Mouse (Mus musculus): ENCODE data around the gene Olfr101. TPM values are rescaled to one million over a fixed set of nuclear protein-coding genes. Genes with fewer than 3 reads are reported as not detected.

The Olfr101 gene
- total RNA-seq (2021) = not detected
- long read RNA-seq, experiment 1 = 0 reads
- long read RNA-seq, experiment 2 = 0 reads

DNA sequence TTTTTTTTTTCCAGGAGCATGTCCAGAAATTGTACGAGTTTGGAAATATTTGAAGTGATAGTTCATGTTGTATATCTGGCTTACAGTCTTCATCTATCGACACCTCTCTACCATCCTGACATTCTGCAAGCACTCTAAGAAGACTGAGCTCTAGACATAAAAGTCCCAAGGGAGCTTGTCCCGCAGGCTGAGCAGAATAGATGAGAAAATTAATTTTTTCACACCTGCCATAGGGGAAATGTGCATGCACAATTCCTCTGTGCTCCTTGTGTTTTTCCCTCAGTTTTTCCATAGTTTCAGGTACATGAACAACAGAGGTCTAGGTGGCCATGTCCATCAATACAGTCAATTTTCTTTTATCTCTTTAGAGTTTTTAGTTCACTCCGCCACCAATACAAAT lies at the start of gene Olfr101:
Gene Olfr101 (minus strand): TSS at position 101 of the 400 bp plus-strand sequence.
- no peak for DNase-seq

DNA sequence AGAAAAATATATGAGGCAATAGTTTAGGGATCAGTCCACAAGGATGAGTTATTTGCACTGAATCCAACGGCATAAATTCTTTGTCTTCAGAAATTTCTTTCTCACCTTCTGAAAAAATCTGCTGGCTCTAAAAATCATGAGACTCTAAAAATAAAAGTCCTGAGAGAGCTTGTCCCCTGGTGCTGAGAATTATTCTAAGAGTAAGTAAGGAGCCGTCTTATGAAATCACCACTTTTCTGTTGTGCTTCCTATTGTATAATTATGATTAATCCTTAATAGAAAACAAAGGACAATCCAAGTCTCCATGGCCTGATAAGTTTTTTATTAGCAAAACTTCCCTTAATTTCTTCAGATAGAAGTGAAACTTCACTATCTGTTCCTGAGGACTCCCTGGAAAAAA lies 35.5 kb upstream of the Olfr101 start, which contains the start of gene Olfr103:
Gene Olfr103 (minus strand): TSS at position 101 of the 400 bp plus-strand sequence.
- no peak for DNase-seq

DNA sequence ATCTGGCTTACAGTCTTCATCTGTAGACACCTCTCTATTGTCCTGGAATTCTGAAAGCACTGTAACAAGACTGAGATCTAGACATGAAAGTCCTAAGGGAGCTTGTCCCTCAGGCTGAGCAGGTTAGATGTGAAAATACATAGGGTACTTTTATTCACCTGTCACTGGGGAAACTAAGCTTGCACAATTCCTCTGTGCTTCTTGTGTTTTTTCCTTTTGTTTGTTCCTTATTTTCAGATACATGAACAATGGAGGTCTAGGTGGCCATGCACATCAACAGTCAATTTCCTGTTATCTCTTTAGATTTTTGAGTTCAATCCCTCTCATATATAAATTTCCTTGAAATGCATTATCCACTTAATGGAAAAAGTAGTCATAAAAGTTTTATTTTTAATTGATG lies 12.8 kb upstream of the Olfr101 start, which contains the start of gene Olfr102:
Gene Olfr102 (minus strand): TSS at position 101 of the 400 bp plus-strand sequence.
- DNase-seq = no peak

DNA sequence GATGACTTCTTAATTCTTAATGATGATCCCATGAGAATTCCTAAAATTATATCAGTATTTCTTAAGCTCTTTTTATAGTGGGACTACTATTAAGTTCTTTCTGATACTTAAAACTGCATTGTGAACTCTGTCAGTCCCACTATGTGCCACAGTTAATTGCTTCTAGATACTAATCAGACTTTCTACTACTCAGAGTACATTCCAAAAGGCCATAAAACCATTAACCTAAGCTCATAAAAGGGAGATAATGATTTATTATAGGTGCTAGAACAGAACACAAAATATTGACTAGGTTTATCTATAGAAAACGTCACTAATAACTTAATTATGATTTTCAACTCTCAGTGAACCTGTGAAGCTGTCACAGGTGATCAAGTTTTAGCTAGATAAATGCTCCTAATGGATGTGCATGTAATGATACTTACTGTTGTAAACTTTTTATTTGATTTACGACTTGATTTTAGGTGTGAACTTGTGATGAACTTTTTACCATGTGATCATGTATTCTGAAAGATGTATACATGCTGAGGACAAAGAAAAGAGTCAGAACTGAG lies 6.1 kb upstream of the Olfr101 start:
- DNase-seq = no peak

DNA sequence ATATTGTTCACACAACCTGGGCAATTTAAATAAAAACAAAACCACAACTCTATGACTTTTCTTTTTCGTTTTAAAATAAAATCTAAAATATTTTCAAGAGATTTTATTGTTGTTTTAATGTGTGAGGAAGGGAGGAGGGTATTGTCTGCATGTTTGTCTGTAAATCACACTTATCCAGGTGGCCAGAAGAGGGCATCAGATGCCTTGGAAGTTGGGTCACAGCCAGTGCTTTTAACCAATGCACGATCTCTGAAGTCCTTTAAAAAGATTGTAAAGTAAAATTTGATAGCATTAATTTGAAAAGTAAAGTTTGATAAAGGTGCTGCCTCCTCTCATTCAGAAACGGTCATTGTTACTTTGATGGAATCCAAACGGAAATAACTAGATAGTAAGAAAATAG lies 4.4 kb upstream of the Olfr101 start:
- no peak for DNase-seq

DNA sequence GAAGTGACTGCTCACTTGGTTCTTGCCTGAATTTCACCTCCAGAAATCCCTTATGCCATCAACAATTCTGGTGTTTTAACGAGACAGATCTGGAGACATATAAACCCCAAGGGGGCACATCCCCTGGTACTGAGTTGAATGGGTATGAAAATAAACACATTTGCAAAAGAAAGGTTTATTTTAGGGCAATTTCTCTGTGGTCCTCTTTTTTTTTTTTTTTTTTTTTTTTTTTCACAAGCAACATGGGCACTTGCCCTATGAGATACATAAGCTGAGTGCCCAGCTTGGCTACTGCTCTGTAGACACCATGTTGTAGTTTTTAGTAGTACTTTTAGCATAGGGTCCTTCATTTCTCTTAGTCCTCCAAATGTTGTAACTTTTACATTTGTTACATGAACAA lies 20.8 kb downstream of the Olfr101 start, which contains the start of gene Olfr99:
Gene Olfr99 (minus strand): TSS at position 101 of the 400 bp plus-strand sequence.
- DNase-seq = no peak

DNA sequence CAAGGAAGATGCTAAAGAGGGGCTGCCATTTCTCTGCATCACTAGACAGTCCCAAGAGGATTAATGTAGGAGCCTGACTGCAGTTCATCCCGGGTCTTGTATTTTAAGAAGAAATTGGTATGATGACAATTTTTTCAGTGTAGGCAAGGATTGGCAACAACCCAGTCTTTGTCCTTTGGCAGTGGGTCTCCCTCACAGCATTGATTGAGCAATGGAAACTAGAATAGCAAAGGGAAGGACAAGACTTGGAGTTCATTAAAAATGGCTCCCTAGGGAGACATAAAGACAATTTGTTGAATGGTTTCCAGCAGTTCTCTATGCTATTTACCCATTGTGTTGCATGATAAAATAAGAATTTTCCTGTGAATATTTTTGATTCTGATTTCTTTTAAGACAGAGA lies 23.8 kb downstream of the Olfr101 start:
- DNase-seq = no peak

DNA sequence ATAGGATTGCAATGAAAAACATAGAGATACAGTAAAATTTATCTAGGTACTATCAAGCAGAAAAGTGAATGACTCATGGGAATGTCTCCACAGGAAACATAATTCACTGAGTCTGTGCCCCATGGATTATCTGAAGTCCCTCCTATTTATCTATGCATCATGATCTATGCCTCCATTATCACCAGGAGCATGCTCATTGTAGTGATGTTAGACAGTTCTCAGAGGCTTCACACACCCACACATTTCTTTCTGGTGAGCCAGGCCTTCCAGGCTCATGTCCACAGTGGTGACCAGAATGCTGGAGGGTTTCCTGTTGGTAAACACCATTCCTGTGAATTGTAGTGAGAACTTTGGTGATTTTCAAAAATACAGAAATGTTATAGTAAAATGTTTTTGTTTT lies 27.5 kb downstream of the Olfr101 start:
- DNase-seq = no peak

DNA sequence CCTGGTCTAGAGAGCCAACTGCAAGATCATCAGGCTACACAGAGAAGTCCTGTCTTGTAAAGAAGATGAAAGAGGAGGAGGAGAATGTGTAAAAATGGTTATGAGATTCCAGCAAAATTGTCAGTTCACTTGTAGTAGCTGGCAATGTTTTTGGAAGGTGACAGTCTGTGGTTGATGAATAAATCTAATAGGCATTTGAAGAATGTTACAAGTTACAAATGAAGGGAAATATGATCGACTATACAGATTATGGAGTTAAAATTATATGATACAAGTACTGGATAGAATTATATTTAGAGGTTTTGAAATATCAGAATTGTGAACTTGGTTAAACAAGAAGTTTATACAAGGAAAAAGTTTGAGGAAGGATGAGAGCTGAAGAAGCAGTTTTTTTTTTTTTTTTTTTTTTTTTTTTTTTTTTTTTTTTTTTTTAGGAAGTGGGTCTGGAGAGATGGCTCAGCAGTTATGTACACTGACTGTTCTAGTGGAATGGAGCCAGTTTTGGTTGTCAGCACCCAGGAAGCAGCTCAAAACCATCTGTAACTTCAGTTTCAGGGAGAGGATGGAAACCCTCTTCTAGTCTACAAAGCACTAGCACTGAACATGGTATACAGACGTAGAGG lies 28.4 kb downstream of the Olfr101 start:
- DNase-seq = peak in 1 of 2 experiments; percentile 22

DNA sequence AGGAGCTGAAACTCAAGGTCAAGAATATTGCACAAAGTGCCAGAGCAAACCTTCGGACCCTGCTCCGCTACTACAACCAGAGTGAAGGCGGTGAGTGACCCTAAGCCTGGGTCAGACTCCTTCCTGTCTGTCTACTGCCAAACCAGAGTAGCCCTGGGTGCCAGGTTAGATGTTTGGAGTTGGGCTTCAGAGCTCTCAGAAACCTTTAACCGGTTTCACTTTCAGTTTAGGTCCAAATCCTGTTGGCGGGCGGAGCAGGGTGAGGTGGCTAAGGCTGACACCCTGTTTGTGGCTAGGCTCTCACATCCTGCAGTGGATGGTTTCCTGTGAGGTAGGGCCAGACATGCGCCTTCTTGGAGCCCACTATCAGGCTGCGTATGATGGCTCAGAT lies 33.4 kb downstream of the Olfr101 start:
- DNase-seq = peak; percentile 78 to 86

DNA sequence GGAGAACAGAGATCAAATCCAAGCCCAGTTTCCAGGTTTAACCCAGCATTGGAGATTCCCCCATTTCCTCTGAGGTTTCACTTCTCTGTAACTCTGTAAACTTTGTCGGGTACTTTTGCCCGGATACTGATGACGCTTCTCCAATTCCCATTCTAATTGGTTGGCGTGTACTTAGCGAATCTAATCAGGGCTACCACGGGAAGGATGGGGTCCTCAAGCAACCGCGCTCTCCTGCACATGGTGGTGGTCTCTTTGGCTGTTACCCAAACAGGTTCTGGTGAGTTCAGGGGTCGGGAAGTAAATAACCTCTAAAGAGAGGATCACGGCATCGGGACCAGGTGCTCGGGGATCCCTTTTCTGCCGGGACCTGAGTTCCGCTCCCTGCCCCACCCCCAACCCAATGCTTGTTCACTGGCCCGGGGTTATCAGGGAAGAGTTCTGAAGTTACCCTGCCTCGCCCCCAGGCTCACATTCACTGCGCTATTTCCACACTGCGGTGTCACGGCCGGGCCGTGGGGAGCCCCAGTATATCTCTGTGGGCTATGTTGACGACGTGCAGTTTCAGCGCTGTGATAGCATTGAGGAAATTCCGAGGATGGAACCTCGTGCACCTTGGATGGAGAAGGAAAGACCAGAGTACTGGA lies 33.9 kb downstream of the Olfr101 start, which contains the start of gene H2-M3:
Gene H2-M3 (plus strand): TSS at position 163 of the 644 bp plus-strand sequence.
- peak; percentile 95 to 99 for DNase-seq

DNA sequence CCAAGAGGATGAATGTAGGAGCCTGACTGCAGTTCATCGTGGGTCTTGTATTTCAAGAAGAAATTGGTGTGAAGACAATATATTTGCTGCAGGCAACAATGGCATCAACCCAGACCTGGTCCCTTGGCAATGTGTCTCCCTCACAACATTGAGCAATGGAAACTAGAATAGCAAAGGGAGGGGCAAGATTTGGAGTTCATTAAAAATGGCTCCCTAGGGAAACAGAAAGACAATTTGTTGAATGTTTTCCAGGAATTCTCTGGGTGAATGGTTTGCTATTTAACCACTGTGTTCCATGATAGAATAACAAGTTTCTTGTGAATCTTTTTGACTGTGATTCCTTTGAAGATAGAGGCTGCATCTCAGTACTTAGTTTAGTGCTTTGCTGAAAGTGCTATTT lies 40.5 kb downstream of the Olfr101 start, which contains the start of gene Olfr98:
Gene Olfr98 (minus strand): TSS at position 124 of the 400 bp plus-strand sequence.
- DNase-seq = no peak

DNA sequence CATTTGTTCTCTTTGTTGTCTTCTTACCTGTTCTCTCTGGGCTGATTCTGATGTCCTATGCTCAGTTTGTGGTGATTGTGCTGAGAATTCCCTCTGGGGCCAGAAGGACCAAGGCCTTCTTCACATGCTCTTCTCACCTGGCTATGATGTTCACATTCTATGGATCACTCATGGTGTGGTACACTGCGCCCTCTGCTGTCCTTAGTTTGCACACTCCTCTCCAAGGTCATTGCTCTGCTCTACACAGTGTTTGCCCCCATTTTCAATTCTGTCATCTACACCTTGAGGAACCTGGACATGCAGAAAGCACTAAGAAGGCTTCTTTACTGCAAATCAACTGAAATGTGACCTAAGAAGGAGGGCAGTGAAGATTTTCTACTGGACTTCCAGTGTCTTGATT lies 53.6 kb downstream of the Olfr101 start:
- DNase-seq = peak in 1 of 2 experiments; percentile 24

DNA sequence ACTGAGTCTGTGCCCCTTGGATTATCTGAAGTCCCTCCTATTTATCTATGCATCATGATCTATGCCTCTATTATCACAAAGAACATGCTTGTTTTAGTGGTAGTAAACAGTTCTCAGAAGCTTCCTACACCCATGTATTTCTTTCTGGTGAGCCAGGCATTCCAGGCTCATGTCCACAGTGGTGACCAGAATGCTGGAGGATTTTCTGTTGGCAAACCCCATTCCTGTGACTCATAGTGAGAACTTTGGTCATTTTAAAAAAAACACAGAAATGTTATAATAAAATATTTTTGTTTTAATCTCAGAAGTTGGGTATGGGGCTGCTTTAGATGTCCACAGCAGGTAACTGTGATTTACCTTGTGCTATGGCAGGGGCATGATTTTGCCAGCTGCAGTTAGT lies 54.7 kb downstream of the Olfr101 start:
- DNase-seq = no peak

Other genes with a start within 250 kb of the Olfr101 start
- not detected for gene Olfr90, start 215.8 kb downstream of the Olfr101 start, total RNA-seq (2021)
- not detected for gene Olfr91, start 206.0 kb downstream of the Olfr101 start, total RNA-seq (2021)
- not detected for gene Olfr92, start 184.2 kb downstream of the Olfr101 start, total RNA-seq (2021)
- not detected for gene Olfr93, start 142.8 kb downstream of the Olfr101 start, total RNA-seq (2021)
- gene Ubd, start 110.4 kb downstream of the Olfr101 start, total RNA-seq (2021) = 1 to 10 TPM in 1 of 2 experiments, not detected in 1; 1.2 TPM
- gene Olfr94, start 103.3 kb downstream of the Olfr101 start, total RNA-seq (2021) = not detected
- not detected for gene Olfr95, start 91.2 kb downstream of the Olfr101 start, total RNA-seq (2021)
- gene Olfr96, start 84.2 kb downstream of the Olfr101 start, total RNA-seq (2021) = not detected
- gene Olfr97, start 67.0 kb downstream of the Olfr101 start, total RNA-seq (2021) = not detected
- gene Olfr98, start 40.6 kb downstream of the Olfr101 start, total RNA-seq (2021) = not detected
- 1 to 10 TPM; 4.1 to 5.4 TPM for gene H2-M3, start 34.1 kb downstream of the Olfr101 start, total RNA-seq (2021)
- not detected for gene Olfr99, start 20.9 kb downstream of the Olfr101 start, total RNA-seq (2021)
- gene Olfr102, start 12.7 kb upstream of the Olfr101 start, total RNA-seq (2021) = not detected
- gene Olfr103, start 35.4 kb upstream of the Olfr101 start, total RNA-seq (2021) = not detected
- gene Olfr104-ps, start 55.3 kb upstream of the Olfr101 start, total RNA-seq (2021) = not detected
- gene Olfr105-ps, start 74.7 kb upstream of the Olfr101 start, total RNA-seq (2021) = not detected
- not detected for gene Olfr106-ps, start 86.1 kb upstream of the Olfr101 start, total RNA-seq (2021)
- not detected for gene Olfr107, start 94.9 kb upstream of the Olfr101 start, total RNA-seq (2021)
- not detected for gene Olfr108, start 141.2 kb upstream of the Olfr101 start, total RNA-seq (2021)
- gene Olfr109, start 154.6 kb upstream of the Olfr101 start, total RNA-seq (2021) = not detected
- gene H2-M2, start 179.2 kb upstream of the Olfr101 start, total RNA-seq (2021) = 1 to 10 TPM in 1 of 2 experiments, not detected in 1; 1.3 TPM
- not detected for gene Olfr110, start 188.2 kb upstream of the Olfr101 start, total RNA-seq (2021)
- gene Olfr111, start 203.7 kb upstream of the Olfr101 start, total RNA-seq (2021) = not detected